In the genomic region with DNA sequence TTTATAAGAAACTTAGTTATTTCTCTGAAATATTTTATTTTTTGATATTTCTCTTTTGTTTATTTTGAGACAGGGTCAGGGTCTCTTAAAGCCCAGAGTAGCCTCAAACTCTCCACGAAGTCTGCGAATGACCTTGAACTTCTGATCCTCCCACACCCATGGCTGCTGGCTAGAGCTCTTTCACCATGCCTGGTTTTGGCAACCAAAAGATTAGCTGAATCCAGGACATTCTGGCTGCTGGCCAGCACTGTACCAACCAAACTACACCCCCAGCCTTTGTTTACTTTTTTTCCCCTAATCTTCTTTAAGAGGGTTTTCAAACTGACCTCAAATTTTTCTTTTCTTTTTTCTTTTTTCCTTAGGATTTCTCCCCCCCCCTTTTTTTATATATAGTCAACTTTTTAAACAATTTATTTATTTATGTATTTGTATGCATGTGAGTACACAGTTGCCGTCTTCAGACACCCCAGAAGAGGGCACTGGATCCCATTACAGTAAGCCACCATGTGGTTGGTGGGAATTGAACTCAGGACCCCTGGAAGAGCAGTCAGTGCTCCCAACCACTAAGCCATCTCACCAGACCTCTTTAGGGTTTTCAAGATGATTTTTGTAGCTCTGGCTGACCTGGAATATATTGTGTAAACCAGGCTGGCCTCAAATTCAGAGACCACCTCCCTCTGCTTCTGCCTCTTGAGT, we compare ENCODE assay signal across 10 mouse cellular contexts.
A peak's percentile ranks its signal among the peaks of the same experiment; 100 is the strongest.
DNase-seq lines count a peak whose midpoint lies in the region; TF ChIP-seq lines count a peak whose summit lies in the region.
"Had no signal": no experiment of that assay in that cellular context is flagged by ENCODE, and none has a peak within 500 bp of the region (broad histone marks: within the 10 kb centered on the region; RNA-seq: fewer than 3 reads in every experiment).

No protein-coding gene starts in this region.

- dilution Hi-C loops in CH12.LX (cut with MboI; ENCODE audit: extremely low pct_ligation_motif_present, extremely low pct_unique_long_range_greater_than_20kb, low sequenced_read_pairs), result no loop called here

- H3K4me3 ChIP-seq in layer of hippocampus, adult 2 months, result no peak overlapping the region
- peak overlapping the region; percentile 23 to 53 (median 27) for H3K4me3 ChIP-seq in CH12.LX (replicated peaks in 1 of 3; ENCODE audit: low read depth in 2 of 3, low read length in 2 of 3, poor library complexity in 1 of 3)
- H3K4me3 ChIP-seq: embryonic facial prominence, embryonic 15.5 days; limb, embryonic 13.5 days had no signal

- no peaks in the 10 kb centered on the region for H3K36me3 ChIP-seq in CH12.LX (replicated peaks in 1 of 2; ENCODE audit: control insufficient read depth in 1 of 2, insufficient read depth in 1 of 2, low read length in 1 of 2)
- H3K36me3 ChIP-seq: embryonic facial prominence, embryonic 15.5 days; limb, embryonic 13.5 days had no signal

- DNase-seq in layer of hippocampus, adult 2 months (ENCODE audit: low spot score in 2 of 2), result no peak
- DNase-seq in layer of hippocampus, adult 8-10 months (ENCODE audit: low spot score in 2 of 2), result no peak
- no peak for DNase-seq in CH12.LX (ENCODE audit: extremely low read depth)
- peak; percentile 47 for DNase-seq in ES-CJ7 (ENCODE audit: low read depth, low spot score)
- DNase-seq in adrenal gland, postnatal 25 days, result peak; percentile 65
- DNase-seq in urinary bladder, postnatal 10 days (ENCODE audit: low spot score), result no peak
- no peak for DNase-seq in c-Kit-positive CD71-positive TER-119-positive erythroid progenitor cells, embryonic 14.5 days (ENCODE audit: low spot score)
- DNase-seq: cerebellum, postnatal 36 days had no signal

- H3K79me2 ChIP-seq in CH12.LX (replicated peaks; ENCODE audit: control insufficient read depth, extremely low read depth, insufficient read depth, poor library complexity, severe bottlenecking), result 0 out of 2 replicates have a peak, but pooled peaks cover 2% of the 10 kb centered on the region

- no peaks in the 10 kb centered on the region for H3K9me3 ChIP-seq in CH12.LX (replicated peaks; ENCODE audit: low read length)
- H3K9me3 ChIP-seq: embryonic facial prominence, embryonic 15.5 days; limb, embryonic 13.5 days had no signal

- TF ChIP-seq RAD21 in CH12.LX (IDR thresholded peaks at IDR 0.05; ENCODE audit: low read depth, low read length), result peak; percentile 17

- TF ChIP-seq EP300 in CH12.LX (IDR thresholded peaks at IDR 0.05; ENCODE audit: low read length), result no peak

- H3K4me2 ChIP-seq in CH12.LX (ENCODE audit: insufficient read depth, low read depth, poor library complexity, severe bottlenecking), result no peak overlapping the region
- H3K4me2 ChIP-seq: embryonic facial prominence, embryonic 15.5 days; limb, embryonic 13.5 days had no signal

- H3K4me1 ChIP-seq in CH12.LX (ENCODE audit: control insufficient read depth in 1 of 2, insufficient read depth in 2 of 2), result peaks cover 13 to 40% of the 10 kb centered on the region in 2 experiments; a peak in 3 of 4 replicates
- H3K4me1 ChIP-seq: embryonic facial prominence, embryonic 15.5 days had no signal

- no peak for TF ChIP-seq POLR2A in CH12.LX (IDR thresholded peaks at IDR 0.05; ENCODE audit: low read depth, low read length)

- H3K27me3 ChIP-seq in CH12.LX (replicated peaks), result no peaks in the 10 kb centered on the region
- H3K27me3 ChIP-seq: embryonic facial prominence, embryonic 15.5 days had no signal

- TF ChIP-seq CTCF in layer of hippocampus, adult 2 months (conservative IDR thresholded peaks at IDR 0.05), result peak; percentile 43
- TF ChIP-seq CTCF in CH12.LX (conservative IDR thresholded peaks at IDR 0.05 in 1 of 2, IDR thresholded peaks at IDR 0.05 in 1 of 2; ENCODE audit: low read depth in 2 of 2, low read length in 2 of 2), result peak in 1 of 2 experiments; percentile 33; a peak in 2 of 4 replicates

- no peak overlapping the region for H3K27ac ChIP-seq in layer of hippocampus, adult 2 months
- H3K27ac ChIP-seq in CH12.LX (ENCODE audit: insufficient read depth, low read depth), result no peak overlapping the region
- H3K27ac ChIP-seq: embryonic facial prominence, embryonic 15.5 days; limb, embryonic 13.5 days had no signal

- in situ Hi-C loops in CH12.LX (cut with MboI; ENCODE audit: low pct_ligation_motif_present, low pct_unique_long_range_greater_than_20kb, low sequenced_read_pairs), result no loop called here

- peak overlapping the region; percentile 35; the same call in 1 of the 2 replicates for H3K9ac ChIP-seq in CH12.LX (ENCODE audit: insufficient read depth, low read depth)
- H3K9ac ChIP-seq: embryonic facial prominence, embryonic 15.5 days; limb, embryonic 13.5 days had no signal

TF ChIP-seq in CH12.LX, 34 proteins besides CTCF, POLR2A, EP300 and RAD21:
- no peak for TF ChIP-seq MXI1 (IDR thresholded peaks at IDR 0.05; ENCODE audit: low read depth, low read length)
- no peak for TF ChIP-seq JUN (IDR thresholded peaks at IDR 0.05; ENCODE audit: insufficient read depth, low read depth, low read length)
- no peak for TF ChIP-seq CHD1 (IDR thresholded peaks at IDR 0.05; ENCODE audit: low read depth, low read length)
- TF ChIP-seq IRF4 (IDR thresholded peaks at IDR 0.05; ENCODE audit: low read depth, low read length), result no peak
- peak; percentile 13; the same call in 1 of the 2 replicates for TF ChIP-seq SMC3 (IDR thresholded peaks at IDR 0.05; ENCODE audit: low read depth, low read length)
- no peak for TF ChIP-seq ZC3H11A (IDR thresholded peaks at IDR 0.05; ENCODE audit: low read depth, low read length)
- TF ChIP-seq UBTF (IDR thresholded peaks at IDR 0.05; ENCODE audit: low read depth, low read length), result no peak
- TF ChIP-seq ZNF384 (IDR thresholded peaks at IDR 0.05; ENCODE audit: low read depth, low read length), result no peak
- no peak for TF ChIP-seq ZKSCAN1 (IDR thresholded peaks at IDR 0.05; ENCODE audit: borderline replicate concordance, low read depth, low read length)
- TF ChIP-seq HCFC1 (IDR thresholded peaks at IDR 0.05; ENCODE audit: low read depth, low read length), result no peak
- TF ChIP-seq TCF12 (IDR thresholded peaks at IDR 0.05; ENCODE audit: low read depth, low read length), result no peak
- no peak for TF ChIP-seq MAZ (IDR thresholded peaks at IDR 0.05; ENCODE audit: low read depth, low read length)
- no peak for TF ChIP-seq ETS1 (conservative IDR thresholded peaks at IDR 0.05; ENCODE audit: low read depth, low read length)
- TF ChIP-seq SIN3A (IDR thresholded peaks at IDR 0.05; ENCODE audit: low read length), result 0 out of 2 replicates have a peak, but pooled peaks have one; percentile 23
- no peak for TF ChIP-seq GABPA (IDR thresholded peaks at IDR 0.05; ENCODE audit: insufficient replicate concordance, low read depth, low read length)
- no peak for TF ChIP-seq NRF1 (IDR thresholded peaks at IDR 0.05; ENCODE audit: low read depth, low read length)
- TF ChIP-seq USF1 (IDR thresholded peaks at IDR 0.05; ENCODE audit: low read depth, low read length), result no peak
- no peak for TF ChIP-seq E2F4 (IDR thresholded peaks at IDR 0.05; ENCODE audit: insufficient replicate concordance, low read depth, low read length)
- TF ChIP-seq MAX (IDR thresholded peaks at IDR 0.05; ENCODE audit: low read length), result 0 out of 2 replicates have a peak, but pooled peaks have one; percentile 22
- no peak for TF ChIP-seq PAX5 (IDR thresholded peaks at IDR 0.05; ENCODE audit: low read length)
- TF ChIP-seq TBP (conservative IDR thresholded peaks at IDR 0.05; ENCODE audit: low read depth, low read length), result no peak
- TF ChIP-seq RCOR1 (conservative IDR thresholded peaks at IDR 0.05; ENCODE audit: low read depth, low read length), result no peak
- TF ChIP-seq BHLHE40 (IDR thresholded peaks at IDR 0.05; ENCODE audit: low read depth, low read length), result no peak
- TF ChIP-seq POLR2AphosphoS2 (IDR thresholded peaks at IDR 0.05; ENCODE audit: low read depth, low read length), result no peak
- no peak for TF ChIP-seq NELFE (IDR thresholded peaks at IDR 0.05; ENCODE audit: low read depth, low read length)
- TF ChIP-seq MYC (IDR thresholded peaks at IDR 0.05; ENCODE audit: low read depth, low read length), result 0 out of 2 replicates have a peak, but pooled peaks have one; percentile 27
- TF ChIP-seq JUND (conservative IDR thresholded peaks at IDR 0.05; ENCODE audit: low read depth, low read length), result no peak
- no peak for TF ChIP-seq ELF1 (IDR thresholded peaks at IDR 0.05; ENCODE audit: low read depth, low read length)
- TF ChIP-seq MAFK (IDR thresholded peaks at IDR 0.05; ENCODE audit: insufficient replicate concordance, low read length), result no peak
- no peak for TF ChIP-seq USF2 (conservative IDR thresholded peaks at IDR 0.05; ENCODE audit: low read depth, low read length)

Comparison
In these comparisons a context has a peak if more than half of its experiments do, and no peak if none do; other contexts are left out.
1. DNase-seq: peak in ES-CJ7 (single experiment) and adrenal gland, postnatal 25 days (single experiment); none in layer of hippocampus, adult 2 months (0 of 2), layer of hippocampus, adult 8-10 months (0 of 2), CH12.LX (single experiment), urinary bladder, postnatal 10 days (single experiment) and c-Kit-positive CD71-positive TER-119-positive erythroid progenitor cells, embryonic 14.5 days (single experiment).